Mouse (Mus musculus) adrenal gland, adult 2 months (tissue): ENCODE measurements around the gene Gm19684. TPM values are rescaled to one million over a fixed set of nuclear protein-coding genes. Genes with fewer than 3 reads are reported as not detected.
"Not testable (repeated sequence)": the region's sequence is repeated elsewhere in the genome, so short reads cannot be mapped to it uniquely, and the experiment has no call there.

Experiments
- DNase-seq: peaks from one replicate; pipeline ENCODE4 v3.0.0; 2021
- long read RNA-seq: library from polyadenylated mRNA; stranded (forward); transcript quantifications from one replicate; pipeline ENCODE4 v2.0.0, GENCODE M21; 2021
- polyA plus RNA-seq: library from polyadenylated mRNA; depleted of rRNA; stranded (reverse); fragments of >200 nt; gene quantifications from 2 replicates; pipeline ENCODE4 v1.2.3, GENCODE M21; 2012; rRNA removed
- total RNA-seq, 2 experiments: library from RNA; stranded (reverse); gene quantifications; 2 replicates each; pipeline ENCODE4 v1.2.3; 2021

Gm19684 gene
- total RNA-seq (under 1 TPM in 1 of 2 experiments, not detected in 1; 0.41 TPM), polyA plus RNA-seq (0.33 and 0.36 TPM in 2 replicates)
- long read RNA-seq, partial matches to known transcripts, result 0 of 2 reads
- long read RNA-seq, other reads (novel, unspliced or antisense), result 2 of 2 reads

DNA sequence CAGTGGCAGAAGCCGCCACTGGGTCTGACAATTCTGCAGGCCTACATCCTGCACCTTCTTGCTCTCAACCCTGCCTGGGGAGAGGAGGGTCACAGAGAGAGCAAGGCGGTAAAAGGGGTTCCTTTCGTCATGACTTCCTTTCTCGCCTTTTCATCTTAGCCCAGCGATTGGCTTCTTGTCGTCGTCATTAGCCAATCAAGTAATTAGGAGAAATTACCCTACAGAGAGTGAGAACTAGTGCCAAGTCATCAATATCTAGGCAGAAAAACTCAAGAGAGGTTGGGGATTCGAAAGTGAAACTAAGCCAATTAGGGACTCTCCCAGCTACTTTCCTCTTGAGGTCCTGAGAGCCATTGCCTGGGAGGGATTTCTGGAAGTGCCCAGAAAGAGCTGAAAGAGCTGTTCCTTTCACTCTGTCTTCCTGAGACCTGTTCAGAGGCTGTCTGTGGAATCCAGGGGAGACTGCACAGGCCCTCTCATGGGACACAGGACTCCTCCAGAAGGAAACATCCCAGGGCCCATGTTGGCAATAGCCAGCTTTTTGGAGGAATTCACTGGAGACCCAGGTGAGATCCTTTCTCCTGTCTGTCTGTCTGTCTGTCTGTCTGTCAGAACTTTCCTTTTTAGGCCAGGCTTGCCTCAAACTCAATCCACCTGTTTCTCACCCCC lies at the start of gene Gm19684:
Gene Gm19684, plus strand, starts transcription at position 327 of the 669 bp plus-strand sequence.
- DNase-seq, result peak; percentile 76

DNA sequence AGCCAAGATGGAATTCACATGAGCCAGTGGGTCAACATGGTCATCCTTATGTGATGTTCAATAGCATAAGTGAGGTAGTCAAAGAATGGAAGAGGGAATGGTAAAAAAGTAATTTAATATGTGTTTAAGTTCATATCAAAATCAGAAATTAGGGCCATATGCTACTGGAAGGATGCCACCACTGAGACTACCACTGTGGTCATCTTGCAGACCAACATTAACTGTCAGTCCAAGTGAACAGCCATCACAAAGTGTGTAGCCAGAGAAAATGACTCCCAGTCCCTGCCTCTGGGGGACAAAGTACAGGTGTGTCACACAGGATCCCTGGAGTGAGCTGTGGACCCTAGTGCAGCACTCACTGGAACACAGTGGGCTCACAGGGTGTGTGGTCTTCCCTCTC lies 39.6 kb upstream of the Gm19684 start:
- DNase-seq, result not testable (repeated sequence)

DNA sequence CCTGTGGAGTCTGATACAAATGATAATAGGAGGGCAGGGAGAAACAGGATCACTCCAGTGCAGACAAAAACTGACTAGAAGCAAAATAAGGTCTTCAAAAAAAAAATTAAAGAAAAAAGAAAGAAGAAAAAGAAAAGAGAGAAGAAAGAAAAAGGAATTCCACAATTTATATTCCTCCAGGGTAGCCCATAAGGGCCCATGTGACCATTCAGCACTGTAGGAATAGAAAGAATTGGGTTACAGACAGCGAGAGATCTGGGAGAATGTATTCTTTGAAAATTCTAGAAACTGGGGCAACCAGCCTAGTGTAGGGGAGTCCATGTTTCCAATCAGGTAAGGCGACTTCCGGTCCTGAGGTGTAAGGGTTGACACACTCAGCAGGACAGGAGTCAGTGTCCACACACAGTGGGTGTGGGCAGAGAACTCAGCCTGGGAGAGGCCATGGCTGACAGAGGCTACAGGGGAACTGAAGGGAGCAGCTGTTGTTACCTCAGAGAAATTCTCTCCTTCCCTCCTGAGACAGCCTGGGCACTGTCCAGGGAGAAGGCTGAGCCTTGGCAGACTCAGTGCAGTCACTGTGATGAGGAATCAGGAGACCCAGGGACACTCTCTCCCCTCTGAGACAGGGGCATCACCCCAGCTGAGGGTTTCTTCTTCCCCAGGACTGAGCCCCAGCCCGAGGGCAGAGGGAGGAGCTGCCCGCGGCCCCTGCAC lies 38.8 kb upstream of the Gm19684 start:
- not testable (repeated sequence) for DNase-seq

DNA sequence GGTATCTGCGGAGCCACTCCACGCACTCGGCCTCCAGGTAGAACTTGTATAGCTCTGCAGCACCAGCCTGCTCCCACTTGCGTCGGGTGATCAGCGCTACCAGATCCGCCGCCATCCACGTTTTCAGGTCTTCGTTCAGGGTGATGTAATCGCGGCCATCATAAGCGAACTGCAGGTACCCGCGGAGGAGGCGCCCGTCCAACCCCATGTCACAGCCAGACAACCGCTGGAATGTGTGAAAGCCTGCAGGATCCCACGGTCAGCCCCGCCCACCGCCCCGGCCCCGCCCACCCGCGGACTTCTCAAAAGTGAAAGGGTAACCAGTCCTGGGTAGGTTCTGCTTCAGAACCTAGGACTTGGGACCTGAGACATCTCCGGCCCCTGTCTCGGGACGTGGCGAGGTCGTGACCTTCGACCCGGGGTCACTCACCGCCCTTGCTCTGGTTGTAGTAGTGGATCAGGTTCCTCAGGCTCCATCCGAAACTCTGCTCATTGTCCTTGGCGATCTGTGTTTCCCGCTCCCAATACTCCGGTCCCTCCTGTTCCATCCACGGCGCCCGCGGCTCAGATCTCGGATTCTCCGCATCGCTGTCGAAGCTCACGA lies 38.1 kb upstream of the Gm19684 start:
- peak; percentile 54 for DNase-seq

DNA sequence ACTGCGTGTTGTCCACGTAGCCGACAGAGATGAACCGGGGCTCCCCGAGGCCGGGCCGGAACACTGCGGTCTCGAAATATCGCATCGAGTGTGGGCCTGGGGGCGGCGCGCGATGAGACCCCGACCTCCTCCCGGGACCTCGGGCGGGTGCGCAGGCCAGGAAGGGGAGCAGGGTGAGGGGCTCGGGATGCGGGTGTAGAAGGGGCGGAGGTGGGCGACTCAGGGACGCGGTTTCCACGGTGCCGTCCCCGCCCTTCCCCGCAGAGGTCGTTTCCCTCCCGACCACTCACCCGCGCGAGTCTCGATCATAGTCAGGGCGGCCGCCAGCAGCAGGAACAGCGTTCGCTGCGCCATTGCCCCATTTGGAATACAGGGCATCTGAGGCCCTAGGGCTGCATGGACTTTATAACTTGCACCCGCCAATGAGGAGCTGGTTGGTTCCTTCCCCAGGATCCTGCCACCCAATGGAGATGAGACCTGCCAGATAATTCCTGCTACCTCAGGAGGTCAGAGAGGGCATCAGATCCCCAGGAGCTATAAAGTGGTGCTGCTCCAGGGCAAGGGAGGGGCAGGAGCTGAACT lies 37.5 kb upstream of the Gm19684 start:
- DNase-seq, result no peak

DNA sequence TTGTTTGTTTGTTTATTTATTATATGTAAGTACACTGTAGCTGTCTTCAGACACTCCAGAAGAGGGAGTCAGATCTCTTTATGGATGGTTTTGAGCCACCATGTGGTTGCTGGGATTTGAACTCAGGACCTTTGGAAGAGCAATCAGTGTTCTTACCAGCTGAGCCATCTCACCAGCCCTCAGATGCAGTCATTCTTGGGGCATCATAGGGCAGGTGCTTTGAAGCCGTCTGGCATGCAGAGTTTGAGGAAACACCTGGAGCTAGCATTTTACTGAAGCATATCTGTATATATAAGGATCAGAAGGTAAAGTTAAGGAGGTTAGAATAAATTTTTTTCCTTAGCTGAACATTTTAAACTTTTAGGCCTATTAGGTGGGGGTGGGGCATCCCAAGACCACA lies 35.5 kb upstream of the Gm19684 start:
- not testable (repeated sequence) for DNase-seq

DNA sequence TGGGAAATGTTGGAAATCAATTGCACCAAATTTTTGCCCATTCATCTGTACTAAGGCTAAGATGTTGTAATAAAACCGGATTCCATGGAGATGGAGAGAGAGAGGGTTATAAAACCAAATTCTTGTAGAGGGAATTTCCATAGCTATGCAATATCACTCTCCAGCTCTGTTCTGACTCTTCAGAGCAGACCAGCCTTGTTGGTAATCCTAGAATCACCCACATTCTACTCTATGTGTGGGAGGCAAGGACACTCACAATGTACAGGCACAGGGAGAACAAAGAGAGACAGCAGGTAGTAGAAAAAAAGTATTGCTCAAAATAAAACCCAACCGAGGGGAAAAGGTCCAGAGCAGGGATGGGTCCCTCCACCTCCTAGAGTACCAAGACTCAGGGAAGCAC lies 29.5 kb upstream of the Gm19684 start:
- not testable (repeated sequence) for DNase-seq

DNA sequence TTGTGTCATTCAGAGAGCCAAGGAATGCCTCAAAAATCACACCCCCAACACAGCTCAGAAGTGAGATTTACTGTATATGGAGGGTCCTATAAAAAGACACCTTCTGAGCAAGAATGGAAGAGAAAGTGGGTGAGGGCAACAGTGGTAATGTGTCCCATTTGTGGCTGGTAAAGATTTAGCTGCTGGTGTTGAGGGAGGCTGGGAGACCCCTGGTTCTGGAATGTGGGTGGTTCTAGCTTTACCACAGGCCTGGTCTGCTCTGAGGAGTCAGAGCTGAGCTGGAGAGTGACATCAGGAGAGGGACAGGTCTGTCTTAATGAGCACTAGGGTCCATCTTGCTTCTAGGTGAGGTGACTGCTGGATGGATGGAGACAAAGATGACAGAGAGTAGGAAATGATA lies 29.0 kb upstream of the Gm19684 start:
- not testable (repeated sequence) for DNase-seq

DNA sequence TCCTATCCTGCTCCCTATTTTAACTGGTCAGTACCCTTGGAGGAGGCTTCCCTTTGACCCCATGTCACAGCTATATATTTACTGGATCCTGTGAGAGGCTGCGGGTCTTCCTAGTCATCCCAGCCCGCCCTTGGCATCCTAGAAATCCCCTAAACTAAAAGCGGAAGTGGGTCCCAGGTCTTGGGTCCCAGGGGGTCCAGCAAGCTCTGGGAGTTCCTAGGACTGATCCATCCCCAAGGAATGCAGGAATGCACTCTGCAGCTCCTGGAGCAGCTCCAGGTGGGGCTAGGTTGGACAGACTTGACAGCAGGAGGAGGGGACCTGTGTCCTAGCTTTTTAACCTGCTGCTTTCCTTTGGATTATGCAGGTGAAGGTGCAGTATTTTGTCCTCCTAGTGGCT lies 27.5 kb upstream of the Gm19684 start:
- DNase-seq, result no peak

DNA sequence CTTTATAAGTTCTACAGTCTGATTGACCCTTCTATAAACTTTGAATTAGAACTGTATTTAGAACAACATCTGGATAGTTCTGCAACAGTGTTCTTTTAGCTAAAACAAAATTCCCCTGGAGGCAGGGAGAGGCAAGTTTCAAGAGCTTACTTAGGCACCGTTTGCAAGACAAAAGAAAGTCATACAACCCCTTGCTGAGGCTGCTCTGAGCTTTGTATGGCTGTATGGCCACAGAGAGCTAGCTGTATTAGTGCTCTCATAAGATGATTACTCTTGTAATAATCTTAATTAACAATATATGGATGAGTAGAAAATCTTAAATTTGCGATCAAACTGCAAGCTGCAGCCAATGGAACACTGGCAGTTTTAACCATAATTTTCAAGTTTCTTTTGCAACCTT lies 21.9 kb upstream of the Gm19684 start:
- not testable (repeated sequence) for DNase-seq

DNA sequence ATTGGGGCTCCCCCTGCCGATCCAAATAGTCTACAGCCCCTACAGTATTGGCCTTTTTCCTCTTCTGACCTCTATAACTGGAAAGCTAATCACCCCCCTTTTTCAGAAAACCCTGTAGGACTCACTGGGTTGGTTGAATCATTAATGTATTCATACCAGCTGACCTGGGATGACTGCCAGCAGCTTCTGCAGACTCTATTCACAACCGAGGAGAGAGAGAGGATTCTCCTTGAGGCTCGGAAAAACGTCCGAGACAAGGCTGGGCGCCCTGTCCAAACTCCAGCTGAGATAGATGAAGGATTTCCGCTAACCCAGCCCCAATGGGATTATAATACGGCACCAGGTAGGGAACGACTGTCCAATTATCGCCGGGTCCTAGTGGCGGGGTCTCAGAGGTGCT lies 19.4 kb upstream of the Gm19684 start:
- DNase-seq, result not testable (repeated sequence)

DNA sequence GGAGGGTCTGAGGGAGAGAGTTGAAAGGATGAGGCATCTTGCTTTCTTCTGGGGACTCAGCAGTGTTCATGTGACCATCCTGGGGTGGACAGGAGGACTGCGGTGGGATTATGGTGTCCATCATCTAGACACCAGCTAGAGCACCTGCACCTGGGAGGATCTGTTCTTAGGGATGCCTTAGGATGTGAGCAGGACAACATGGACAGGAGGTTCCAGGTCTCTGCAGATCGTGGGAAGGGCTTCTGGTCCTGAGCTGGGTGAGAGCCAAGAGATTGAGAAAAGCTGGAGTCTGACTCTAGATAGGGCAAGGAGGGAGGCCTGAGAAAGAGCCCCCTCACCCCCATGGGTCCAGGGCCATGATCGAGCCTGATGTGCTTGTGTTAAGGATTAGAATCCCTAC lies 11.3 kb upstream of the Gm19684 start:
- not testable (repeated sequence) for DNase-seq

DNA sequence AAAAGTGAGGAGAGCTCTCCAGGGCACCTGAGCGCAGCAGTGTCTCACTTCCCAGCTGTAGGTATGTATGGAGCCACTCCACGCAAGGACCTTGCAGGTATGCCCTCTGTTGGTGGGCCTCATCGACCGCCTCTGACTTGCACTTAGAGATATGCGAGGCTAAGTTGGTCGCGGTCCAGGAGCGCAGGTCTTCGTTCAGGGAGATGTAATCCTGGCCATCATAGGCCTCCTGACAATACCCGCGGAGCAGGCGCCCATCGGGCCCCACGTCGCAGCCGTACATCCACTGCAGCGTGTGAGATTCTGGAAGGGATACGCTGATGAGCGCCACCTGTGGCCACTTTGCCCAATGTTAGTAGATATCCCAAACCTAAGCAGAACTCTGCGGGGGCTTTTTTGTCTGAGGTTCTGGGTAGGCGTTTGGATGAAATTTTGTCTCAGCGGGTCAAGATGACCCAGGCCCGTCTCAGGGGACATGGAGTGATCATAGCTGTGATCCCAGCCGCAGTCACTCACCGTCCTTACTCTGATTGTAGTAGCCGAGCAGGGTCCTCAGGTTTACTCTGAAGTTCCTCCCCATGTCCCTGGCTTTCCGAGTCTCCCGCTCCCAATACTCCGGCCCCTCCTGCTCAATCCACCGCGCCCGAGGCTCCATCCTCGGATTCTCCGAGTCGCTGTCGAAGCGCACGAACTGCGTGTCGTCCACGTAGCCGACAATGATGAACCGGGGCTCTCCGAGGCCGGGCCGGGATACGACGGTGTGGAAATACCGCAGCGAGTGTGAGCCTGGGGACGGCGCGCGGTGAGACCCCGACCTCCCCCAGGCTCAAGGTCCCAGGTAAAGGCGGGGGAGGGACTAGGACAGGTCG lies 10.6 kb upstream of the Gm19684 start:
- peak; percentile 44 for DNase-seq

DNA sequence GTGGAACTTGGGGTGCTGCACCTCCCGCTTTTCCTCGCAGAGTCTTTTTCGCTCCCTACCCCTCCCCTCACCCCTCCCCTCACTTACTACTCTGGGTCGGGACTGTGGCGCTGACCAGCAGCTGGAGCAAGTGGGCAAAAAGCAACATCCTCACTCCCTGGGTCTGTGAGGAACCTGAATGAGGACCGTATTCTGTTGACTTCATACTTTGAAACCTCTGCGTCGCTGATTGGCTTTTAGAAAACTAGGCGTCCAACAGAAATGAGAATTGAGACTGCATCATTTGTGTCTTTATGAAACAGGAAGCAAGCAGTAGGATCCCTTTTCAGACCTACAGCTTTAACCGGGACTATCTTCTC lies 10.0 kb upstream of the Gm19684 start:
- DNase-seq, result not testable (repeated sequence)

DNA sequence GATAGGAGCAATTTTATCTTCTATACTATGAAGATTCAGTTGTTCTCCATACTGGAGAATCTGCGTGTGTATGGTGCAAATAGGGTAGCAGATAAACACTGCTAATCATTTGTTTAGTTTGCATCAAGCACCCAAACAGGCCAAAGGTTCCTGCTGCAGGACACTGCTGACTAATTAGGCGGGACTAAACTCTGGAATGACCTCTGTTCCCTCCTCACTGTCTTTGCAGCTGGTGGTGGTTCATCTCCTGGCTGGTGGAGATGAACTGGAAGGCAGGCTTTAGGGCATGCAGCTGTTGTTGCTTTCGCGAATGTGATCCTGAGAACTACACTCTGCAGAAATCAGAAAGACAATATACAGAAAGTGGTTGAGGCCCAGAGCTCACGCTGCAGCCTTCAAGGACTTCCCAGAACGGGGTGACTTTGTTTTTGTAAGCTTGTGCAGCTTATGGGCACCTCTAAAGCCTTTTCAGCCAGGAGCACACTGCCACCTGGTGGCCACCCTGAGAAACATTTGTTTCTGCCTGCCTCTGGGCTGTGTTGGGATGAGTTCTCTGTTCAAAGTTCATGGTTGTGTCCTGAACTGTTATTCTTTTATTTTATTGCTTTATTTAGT lies 7.4 kb upstream of the Gm19684 start:
- DNase-seq, result peak; percentile 45

DNA sequence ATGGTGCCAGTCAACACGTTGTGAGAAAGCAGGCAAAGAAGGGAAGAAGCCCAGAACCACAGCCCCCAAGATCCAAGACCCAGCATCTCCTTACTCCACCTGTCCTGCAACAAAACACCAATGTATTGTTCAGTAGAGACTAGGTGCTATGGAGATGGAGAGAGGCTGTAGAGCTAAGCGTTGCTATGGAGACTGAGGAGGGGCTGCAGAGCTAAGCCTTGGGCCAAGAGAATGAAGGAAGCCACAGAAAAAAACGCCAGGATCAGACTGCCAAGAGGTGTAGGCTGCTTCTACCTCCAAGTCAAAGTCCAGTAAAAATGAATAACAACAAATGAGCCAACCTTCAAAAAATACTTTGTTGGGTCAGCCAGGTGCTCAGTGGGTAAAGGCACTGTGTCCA lies 4.9 kb upstream of the Gm19684 start:
- not testable (repeated sequence) for DNase-seq

DNA sequence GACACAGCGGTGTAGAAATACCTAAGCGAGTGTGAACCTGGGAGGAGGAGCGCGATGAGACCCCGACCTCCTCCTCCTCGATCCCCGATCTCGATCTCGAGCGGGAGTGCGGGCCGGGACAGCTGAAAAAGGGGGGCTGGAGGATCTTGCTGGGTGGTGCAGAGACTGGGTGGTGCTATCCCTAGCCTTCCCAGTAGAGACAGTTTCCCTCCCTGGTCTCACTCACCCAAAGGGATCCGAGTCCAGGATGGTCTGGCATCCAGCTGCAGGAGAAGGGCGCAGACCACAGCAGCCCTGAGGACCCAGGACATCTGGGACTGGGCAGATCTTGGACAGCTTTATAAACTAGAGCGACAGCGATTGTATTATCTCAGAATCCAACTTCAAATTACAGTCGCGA lies 639 bp upstream of the Gm19684 start:
- peak; percentile 34 for DNase-seq

DNA sequence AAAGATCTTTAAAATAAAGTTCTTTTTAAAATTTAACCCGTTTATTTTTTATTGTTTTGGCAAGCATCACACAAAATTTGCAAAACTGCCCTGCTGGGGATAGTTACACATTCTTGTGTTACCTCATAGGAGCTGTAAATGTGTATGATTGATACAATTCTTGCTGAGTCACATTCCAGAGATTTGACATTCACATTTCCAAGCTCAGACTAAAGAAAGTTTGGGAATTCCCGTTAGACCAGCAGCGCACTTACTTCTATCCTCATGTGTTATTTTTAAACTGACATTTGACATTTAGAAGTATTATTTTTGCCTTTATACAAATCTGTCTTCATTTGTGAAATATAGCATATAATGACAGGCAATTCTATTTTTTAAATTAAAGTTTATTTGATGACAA lies 2.6 kb downstream of the Gm19684 start:
- not testable (repeated sequence) for DNase-seq

DNA sequence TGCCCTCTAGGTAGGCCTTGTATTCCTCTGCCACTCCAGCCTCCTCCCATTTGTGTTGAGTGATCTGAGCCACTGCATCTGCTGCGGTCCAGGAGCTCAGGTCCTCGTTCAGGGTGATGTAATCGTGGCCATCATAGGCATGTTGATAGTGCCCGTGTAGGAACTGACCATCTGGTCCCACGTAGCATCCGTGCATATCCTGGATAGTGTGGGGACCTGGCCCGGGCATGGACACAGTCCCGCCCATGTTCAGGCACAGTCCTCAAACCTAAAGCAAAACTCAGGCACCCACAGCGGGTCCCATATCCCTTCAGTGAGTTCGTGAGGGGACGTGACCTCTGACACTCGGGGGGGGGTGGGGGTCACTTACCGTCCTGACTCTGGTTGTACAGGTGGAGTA lies 7.0 kb downstream of the Gm19684 start:
- not testable (repeated sequence) for DNase-seq

DNA sequence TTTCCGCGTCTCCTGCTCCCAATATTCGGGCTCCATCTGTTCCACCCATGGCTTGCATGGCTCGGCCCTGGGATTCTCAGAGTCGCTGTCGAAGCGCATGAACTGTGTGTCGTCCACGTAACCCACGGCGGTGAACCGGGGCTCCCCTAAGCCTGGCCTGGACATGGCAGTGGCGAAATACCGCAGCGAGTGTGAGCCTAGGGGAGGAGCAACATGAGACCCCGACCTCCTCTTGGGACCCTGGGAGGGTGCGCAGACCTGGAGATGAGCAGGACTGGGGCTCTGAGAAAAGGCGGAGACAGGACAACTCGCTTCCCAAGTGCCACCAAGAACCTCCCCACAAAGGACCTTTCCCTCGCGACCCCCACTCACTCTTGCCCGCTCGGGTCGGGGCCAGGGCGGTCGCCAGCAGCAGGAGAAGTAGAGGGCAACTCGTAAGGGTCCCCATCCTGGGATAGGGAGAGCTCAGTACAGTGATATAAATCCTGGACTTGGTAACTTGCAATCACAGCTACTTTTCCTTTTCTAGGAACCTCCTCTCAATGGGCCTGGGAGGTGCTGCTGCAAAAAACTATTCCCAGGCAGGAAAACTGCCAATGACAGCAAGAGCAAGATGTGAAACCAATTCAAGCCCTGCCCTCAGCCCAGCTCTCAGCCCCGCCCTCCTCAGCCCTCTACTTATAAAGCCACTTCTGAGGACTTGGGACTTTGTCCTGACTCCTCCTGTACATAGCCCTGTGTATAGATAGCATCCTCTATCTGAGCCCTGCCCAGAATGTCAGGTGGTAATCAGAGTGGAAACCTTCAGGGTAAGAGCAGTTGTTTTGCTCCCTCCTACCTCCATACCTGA lies 7.7 kb downstream of the Gm19684 start, which contains the start of gene Gm7030:
Gene Gm7030, minus strand, starts transcription at position 458 of the 850 bp plus-strand sequence.
- not testable (repeated sequence) for DNase-seq
